Mouse (Mus musculus): ENCODE data around the gene 1700014D04Rik. TPM values are rescaled to one million over a fixed set of nuclear protein-coding genes. Genes with fewer than 3 reads are reported as not detected.
"Not testable (repeated sequence)": the region's sequence is repeated elsewhere in the genome, so short reads cannot be mapped to it uniquely, and the experiment has no call there.

1700014D04Rik gene
- under 1 TPM in 2 of 4 experiments, not detected in 2; 0.10 to 0.12 TPM for total RNA-seq (2022)

GRCm38 (mm10) chr13:59746711-59747110, at the start of gene 1700014D04Rik:
Gene 1700014D04Rik, minus strand, starts transcription at chr13:59746752.
- no peak for DNase-seq (ENCODE audit: low spot score in 2 of 2)

- DNase-seq (ENCODE audit: low spot score in 2 of 2) = no peak
Measured at GRCm38 (mm10) chr13:59795807-59796465, 49.4 kb upstream of the 1700014D04Rik start.

GRCm38 (mm10) chr13:59794786-59795185, 48.2 kb upstream of the 1700014D04Rik start:
- no peak for DNase-seq (ENCODE audit: low spot score in 2 of 2)

GRCm38 (mm10) chr13:59782145-59782544, 35.6 kb upstream of the 1700014D04Rik start, which contains the start of gene Gm49354:
Gene Gm49354, minus strand, starts transcription at chr13:59782245.
- no peak for DNase-seq (ENCODE audit: low spot score in 2 of 2)

- not testable (repeated sequence) for DNase-seq (ENCODE audit: low spot score in 2 of 2)
Measured at GRCm38 (mm10) chr13:59779744-59780264, 33.3 kb upstream of the 1700014D04Rik start.

GRCm38 (mm10) chr13:59779213-59779612, 32.7 kb upstream of the 1700014D04Rik start:
- DNase-seq (ENCODE audit: low spot score in 2 of 2) = no peak

GRCm38 (mm10) chr13:59775168-59775567, 28.6 kb upstream of the 1700014D04Rik start:
- DNase-seq (ENCODE audit: low spot score in 2 of 2) = no peak

- DNase-seq (ENCODE audit: low spot score in 2 of 2) = peak; percentile 44 to 62
Measured at GRCm38 (mm10) chr13:59771257-59771656, 24.7 kb upstream of the 1700014D04Rik start.

- no peak for DNase-seq (ENCODE audit: low spot score in 2 of 2)
Measured at GRCm38 (mm10) chr13:59770847-59771246, 24.3 kb upstream of the 1700014D04Rik start.

- DNase-seq (ENCODE audit: low spot score in 2 of 2) = peak; percentile 60 to 68
Measured at GRCm38 (mm10) chr13:59770164-59770562, 23.6 kb upstream of the 1700014D04Rik start.

- peak; percentile 98 for DNase-seq (ENCODE audit: low spot score in 2 of 2)
Measured at GRCm38 (mm10) chr13:59769296-59770163, 23.0 kb upstream of the 1700014D04Rik start, which contains the start of gene Isca1. Gene Isca1, minus strand, starts transcription at chr13:59769810.

GRCm38 (mm10) chr13:59768531-59768930, 22.0 kb upstream of the 1700014D04Rik start:
- DNase-seq (ENCODE audit: low spot score in 2 of 2) = no peak

- no peak for DNase-seq (ENCODE audit: low spot score in 2 of 2)
Measured at GRCm38 (mm10) chr13:59766786-59767515, 20.4 kb upstream of the 1700014D04Rik start.

GRCm38 (mm10) chr13:59762791-59763190, 16.2 kb upstream of the 1700014D04Rik start:
- no peak for DNase-seq (ENCODE audit: low spot score in 2 of 2)

GRCm38 (mm10) chr13:59756906-59757305, 10.4 kb upstream of the 1700014D04Rik start:
- no peak for DNase-seq (ENCODE audit: low spot score in 2 of 2)

- DNase-seq (ENCODE audit: low spot score in 2 of 2) = no peak
Measured at GRCm38 (mm10) chr13:59750310-59750709, 3.8 kb upstream of the 1700014D04Rik start.

- no peak for DNase-seq (ENCODE audit: low spot score in 2 of 2)
Measured at GRCm38 (mm10) chr13:59746164-59746563, 388 bp downstream of the 1700014D04Rik start.

- no peak for DNase-seq (ENCODE audit: low spot score in 2 of 2)
Measured at GRCm38 (mm10) chr13:59745462-59745861, 1.1 kb downstream of the 1700014D04Rik start.

- DNase-seq (ENCODE audit: low spot score in 2 of 2) = no peak
Measured at GRCm38 (mm10) chr13:59741697-59742096, 4.9 kb downstream of the 1700014D04Rik start.

- DNase-seq (ENCODE audit: low spot score in 2 of 2) = no peak
Measured at GRCm38 (mm10) chr13:59741096-59741495, 5.5 kb downstream of the 1700014D04Rik start.

- no peak for DNase-seq (ENCODE audit: low spot score in 2 of 2)
Measured at GRCm38 (mm10) chr13:59739397-59739796, 7.2 kb downstream of the 1700014D04Rik start.
